In the genomic region with DNA sequence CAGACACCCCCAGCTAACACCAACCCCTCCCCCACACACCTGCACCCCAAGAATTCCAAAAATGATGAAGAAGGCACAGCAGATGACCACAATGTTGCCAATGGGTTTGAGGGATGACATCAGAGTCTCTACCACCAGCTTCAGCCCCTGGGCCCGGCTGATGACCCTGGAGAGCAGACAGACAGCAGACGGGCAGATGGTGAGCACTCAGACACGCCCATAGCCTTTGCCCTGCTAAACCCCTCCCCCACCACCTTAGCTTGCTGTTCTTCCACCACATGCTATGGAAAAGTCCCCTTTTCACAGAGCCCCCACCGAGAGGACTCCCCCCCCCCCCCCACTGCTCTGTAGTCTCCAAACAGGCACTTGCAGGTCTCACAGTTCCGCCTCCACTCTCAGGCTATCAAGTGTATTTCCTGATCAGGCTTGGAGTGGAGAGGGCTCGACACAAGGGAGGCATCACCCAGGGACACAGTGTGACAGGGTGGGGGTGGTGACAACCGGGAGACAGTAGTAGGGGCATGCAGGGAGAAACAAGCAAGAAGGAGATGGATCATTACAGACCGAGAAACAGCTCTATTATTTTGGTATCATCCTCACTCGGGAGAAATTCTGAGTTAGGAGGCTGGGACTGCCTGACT, we compare ENCODE assay signal across 9 mouse cellular contexts. TPM values are rescaled to one million over a fixed set of nuclear protein-coding genes. Genes with fewer than 3 reads are reported as not detected.
DNase-seq lines count a peak whose midpoint lies in the region; ATAC-seq and TF ChIP-seq lines count a peak whose summit lies in the region.
"Had no signal": no experiment of that assay in that cellular context is flagged by ENCODE, and none has a peak within 500 bp of the region (broad histone marks: within the 10 kb centered on the region; RNA-seq: fewer than 3 reads in every experiment).

No protein-coding gene starts in this region.

- H3K36me3 ChIP-seq in heart, embryonic 10.5 days: no peaks in the 10 kb centered on the region
- no peaks in the 10 kb centered on the region for H3K36me3 ChIP-seq in hindbrain, embryonic 11.5 days (ENCODE audit: control insufficient read depth, insufficient read depth, low read length)
- H3K36me3 ChIP-seq in limb, embryonic 15.5 days: peaks cover 75% of the 10 kb centered on the region
- H3K36me3 ChIP-seq in thymus, adult 2 months (ENCODE audit: control insufficient read depth, insufficient read depth, low read length): no peaks in the 10 kb centered on the region

- H3K4me2 ChIP-seq in hindbrain, embryonic 11.5 days (replicated peaks; ENCODE audit: low read depth, low read length): no peak overlapping the region; the same call in 1 of the 2 replicates
- 0 out of 2 replicates have a peak overlapping the region, but pooled peaks have one; percentile 1 for H3K4me2 ChIP-seq in limb, embryonic 15.5 days

- no peak for TF ChIP-seq POLR2A in thymus, adult 2 months (IDR thresholded peaks at IDR 0.05; ENCODE audit: control insufficient read depth, extremely low read depth, insufficient read depth, low read length, poor library complexity)

- WGBS in heart, embryonic 10.5 days: 12% methylated on average over 9 of the region's 9 CpGs
- 27% methylated on average over 9 of the region's 9 CpGs for WGBS in hindbrain, embryonic 11.5 days
- WGBS in limb, embryonic 15.5 days: 19% methylated on average over 9 of the region's 9 CpGs
- 59% methylated on average over 9 of the region's 9 CpGs for WGBS in thymus, adult 2 months

- DNase-seq in heart, embryonic 10.5 days (ENCODE audit: low spot score): no peak
- no peak for DNase-seq in heart, postnatal 36 days
- peak; percentile 74 for DNase-seq in MN1 (ENCODE audit: low spot score)
- peak; percentile 72 for DNase-seq in hindbrain, embryonic 11.5 days (ENCODE audit: low spot score)
- no peak for DNase-seq in left cerebral cortex, adult 9 months (ENCODE audit: low spot score in 2 of 2)
- no peak for DNase-seq in left cerebral cortex, adult 11 months (ENCODE audit: low spot score)
- DNase-seq in thymus, adult 2 months: no peak

- H3K4me1 ChIP-seq in heart, embryonic 10.5 days: peaks cover 53% of the 10 kb centered on the region
- H3K4me1 ChIP-seq in hindbrain, embryonic 11.5 days (replicated peaks; ENCODE audit: control insufficient read depth, insufficient read depth, low read length): peaks cover 14% of the 10 kb centered on the region
- H3K4me1 ChIP-seq in limb, embryonic 15.5 days: peaks cover 68% of the 10 kb centered on the region
- H3K4me1 ChIP-seq in thymus, adult 2 months (replicated peaks; ENCODE audit: control insufficient read depth, insufficient read depth, low read length): peaks cover 11% of the 10 kb centered on the region

- intact Hi-C loops in heart, postnatal 36 days (cut with DNase I): no loop called here

- peak; percentile 78 for ATAC-seq in hindbrain, embryonic 11.5 days (ENCODE audit: low FRiP score)
- ATAC-seq in limb, embryonic 15.5 days (ENCODE audit: insufficient number of reproducible peaks, low FRiP score, low TSS enrichment, low read depth): peak; percentile 11; the same call in 1 of the 2 replicates

- no peaks in the 10 kb centered on the region for H3K9me3 ChIP-seq in heart, embryonic 10.5 days
- no peaks in the 10 kb centered on the region for H3K9me3 ChIP-seq in hindbrain, embryonic 11.5 days (ENCODE audit: control insufficient read depth, low read length)
- no peaks in the 10 kb centered on the region for H3K9me3 ChIP-seq in limb, embryonic 15.5 days

- H3K27me3 ChIP-seq in heart, embryonic 10.5 days (ENCODE audit: insufficient read depth, poor library complexity, severe bottlenecking): peaks cover 62% of the 10 kb centered on the region
- H3K27me3 ChIP-seq in hindbrain, embryonic 11.5 days (ENCODE audit: control insufficient read depth, insufficient read depth, low read length): no peaks in the 10 kb centered on the region; the same call in 1 of the 2 replicates
- H3K27me3 ChIP-seq in limb, embryonic 15.5 days: no peaks in the 10 kb centered on the region
- no peaks in the 10 kb centered on the region for H3K27me3 ChIP-seq in thymus, adult 2 months (ENCODE audit: control insufficient read depth, insufficient read depth, low read length)

- peak overlapping the region; percentile 73; the same call in 1 of the 2 replicates for H3K27ac ChIP-seq in heart, embryonic 10.5 days
- H3K27ac ChIP-seq in hindbrain, embryonic 11.5 days (ENCODE audit: low read depth, low read length): peak overlapping the region; percentile 67
- H3K27ac ChIP-seq in limb, embryonic 15.5 days: peak overlapping the region; percentile 87
- H3K27ac ChIP-seq in thymus, adult 2 months (ENCODE audit: control insufficient read depth, insufficient read depth, low read length): no peak overlapping the region

- no peak for TF ChIP-seq CTCF in thymus, adult 2 months (IDR thresholded peaks at IDR 0.05; ENCODE audit: borderline replicate concordance, control insufficient read depth, extremely low read depth, insufficient read depth, low read length, poor library complexity)

- no peak overlapping the region for H3K4me3 ChIP-seq in heart, embryonic 10.5 days
- no peak overlapping the region for H3K4me3 ChIP-seq in hindbrain, embryonic 11.5 days (ENCODE audit: low read depth, low read length)
- H3K4me3 ChIP-seq in limb, embryonic 15.5 days: no peak overlapping the region
- no peak overlapping the region for H3K4me3 ChIP-seq in thymus, adult 2 months (ENCODE audit: control insufficient read depth, insufficient read depth, low read length)

- H3K9ac ChIP-seq in hindbrain, embryonic 11.5 days (ENCODE audit: low read depth, low read length): 0 out of 2 replicates have a peak overlapping the region, but pooled peaks have one; percentile 19
- H3K9ac ChIP-seq in limb, embryonic 15.5 days: no peak overlapping the region

RNA-seq across cellular contexts. Expression of a gene that starts 36.3 kb away (rescaled TPM):
- 0.48 and 0.88 TPM in 2 replicates for polyA plus RNA-seq in heart, embryonic 10.5 days (2016; fragmentation: Nextera tagmentation; extraction: Ambion mirVana)
- total RNA-seq in heart, postnatal 36 days (2021): 1 to 10 TPM; 1.7 to 3.9 TPM
- 0.57 and 0.94 TPM in 2 replicates for polyA plus RNA-seq in hindbrain, embryonic 11.5 days (2014; fragmentation: Nextera tagmentation; extraction: Ambion mirVana)
- polyA plus RNA-seq in limb, embryonic 15.5 days (2015; fragmentation: Nextera tagmentation; extraction: Ambion mirVana): 1.3 and 1.6 TPM in 2 replicates
- 21.5 and 28.4 TPM in 2 replicates for polyA plus RNA-seq in thymus, adult 2 months (2012; rRNA removed)
- total RNA-seq: megakaryocyte-erythroid progenitor cell, adult 5-6 weeks had no signal

RNA-seq across cellular contexts. Expression of a gene that starts 44.9 kb away (rescaled TPM):
- 1.5 and 2.4 TPM in 2 replicates for polyA plus RNA-seq in heart, embryonic 10.5 days (2016; fragmentation: Nextera tagmentation; extraction: Ambion mirVana)
- 10 to 100 TPM; 13.8 to 14.2 TPM for total RNA-seq in heart, postnatal 36 days (2021)
- polyA plus RNA-seq in hindbrain, embryonic 11.5 days (2014; fragmentation: Nextera tagmentation; extraction: Ambion mirVana): 10.9 and 19.3 TPM in 2 replicates
- polyA plus RNA-seq in limb, embryonic 15.5 days (2015; fragmentation: Nextera tagmentation; extraction: Ambion mirVana): 27.7 and 30.8 TPM in 2 replicates
- 2.3 and 6.5 TPM in 2 replicates for polyA plus RNA-seq in thymus, adult 2 months (2012; rRNA removed)

RNA-seq across cellular contexts. Expression of a gene that starts 56.8 kb away (rescaled TPM):
- polyA plus RNA-seq in heart, embryonic 10.5 days (2016; fragmentation: Nextera tagmentation; extraction: Ambion mirVana): not detected in 2 replicates
- under 1 TPM; 0.42 to 0.62 TPM for total RNA-seq in heart, postnatal 36 days (2021)
- not detected in 2 replicates for polyA plus RNA-seq in hindbrain, embryonic 11.5 days (2014; fragmentation: Nextera tagmentation; extraction: Ambion mirVana)
- 0.27 TPM in 2 replicates for polyA plus RNA-seq in limb, embryonic 15.5 days (2015; fragmentation: Nextera tagmentation; extraction: Ambion mirVana)
- polyA plus RNA-seq in thymus, adult 2 months (2012; rRNA removed): 0.04 and 0.39 TPM in 2 replicates
- total RNA-seq: megakaryocyte-erythroid progenitor cell, adult 5-6 weeks had no signal

Comparison
In these comparisons a context has a peak if more than half of its experiments do, and no peak if none do; other contexts are left out.
1. DNase-seq: peak in MN1 (single experiment) and hindbrain, embryonic 11.5 days (single experiment); none in heart, embryonic 10.5 days (single experiment), heart, postnatal 36 days (0 of 2), left cerebral cortex, adult 9 months (0 of 2), left cerebral cortex, adult 11 months (single experiment) and thymus, adult 2 months (single experiment).